Mouse (Mus musculus) heart, embryonic 11.5 days (tissue): ENCODE data around the gene Tarbp1. TPM values are rescaled to one million over a fixed set of nuclear protein-coding genes. Genes with fewer than 3 reads are reported as not detected.

Experiments
- ATAC-seq: fragments of 200-750 bp; cut with Nextera tagmentation; replicated peaks from 2 replicates; pipeline ENCODE4 v1.8.0; 2017; ENCODE audit warnings: moderate library complexity; ENCODE audit not compliant: insufficient number of reproducible peaks, low FRiP score, low TSS enrichment
- H3K27ac ChIP-seq: fragments of 300-500 bp; sonication (generic); 2 replicates; pipeline ENCODE4 v1.5.1; 2014; ENCODE audit warnings: mild to moderate bottlenecking, low read depth, low read length
- H3K27me3 ChIP-seq: fragments of 300-500 bp; sonication (generic); 2 replicates; pipeline ENCODE4 v1.6.1; 2014; ENCODE audit warnings: mild to moderate bottlenecking, low read length, mixed read lengths; ENCODE audit not compliant: control insufficient read depth, insufficient read depth
- H3K36me3 ChIP-seq: fragments of 300-500 bp; sonication (generic); 2 replicates; pipeline ENCODE4 v1.6.1; 2014; ENCODE audit warnings: mild to moderate bottlenecking, low read length, moderate library complexity, mixed read lengths; ENCODE audit not compliant: control insufficient read depth, insufficient read depth
- H3K4me1 ChIP-seq: fragments of 300-500 bp; sonication (generic); 2 replicates; pipeline ENCODE4 v1.6.1; 2014; ENCODE audit warnings: low read length; ENCODE audit not compliant: control insufficient read depth, insufficient read depth
- H3K4me2 ChIP-seq: fragments of 300-500 bp; sonication (generic); 2 replicates; pipeline ENCODE4 v1.6.1; 2014; ENCODE audit warnings: mild to moderate bottlenecking, moderate library complexity
- H3K4me3 ChIP-seq: fragments of 300-500 bp; sonication (generic); 2 replicates; pipeline ENCODE4 v1.5.1; 2014; ENCODE audit warnings: low read depth, low read length
- H3K9ac ChIP-seq: fragments of 300-500 bp; sonication (generic); 2 replicates; pipeline ENCODE4 v1.6.1; 2014; ENCODE audit warnings: mild to moderate bottlenecking, low read depth, low read length, moderate library complexity
- H3K9me3 ChIP-seq: fragments of 300-500 bp; sonication (generic); replicated peaks from 2 replicates; pipeline ENCODE4 v1.6.1; 2016; ENCODE audit warnings: low read length; ENCODE audit not compliant: control insufficient read depth
- WGBS: fragments of 180-500 bp; shearing (Covaris S2); extraction: QIAGEN DNeasy Blood & Tissue Kit; methylation state at CpG from one replicate; pipeline ENCODE4 v1.1.7; 2014; ENCODE audit not compliant: insufficient replicate concordance; 5-methylcytosine and 5-hydroxymethylcytosine counted together
- polyA plus RNA-seq: library from polyadenylated mRNA; unstranded; fragments of >200 nt; fragmentation: Nextera tagmentation; extraction: Ambion mirVana; gene quantifications from 2 replicates; pipeline ENCODE4 v1.2.1, GENCODE M21; 2014

Tarbp1 gene
- polyA plus RNA-seq, 1 experiment from 2014 or later = 2.2 TPM

GRCm38 (mm10) chr8:126398349-126398748 lies 76.5 kb downstream of the Tarbp1 start:
- Histone ChIP-seq H3K27ac (no peak overlapping the region), H3K36me3 (no peaks in the 10 kb centered on the region), H3K4me2 (no peak overlapping the region), H3K4me1 (no peaks in the 10 kb centered on the region), H3K27me3 (no peaks in the 10 kb centered on the region), H3K4me3 (no peak overlapping the region), H3K9me3 (no peaks in the 10 kb centered on the region), H3K9ac (no peak overlapping the region)
- ATAC-seq = no peak
- WGBS = 72% methylated on average over 3 of the region's 3 CpGs

- Histone ChIP-seq H3K4me1 (no peaks in the 10 kb centered on the region), H3K4me3 (no peak overlapping the region), H3K9me3 (no peaks in the 10 kb centered on the region), H3K4me2 (no peak overlapping the region), H3K36me3 (no peaks in the 10 kb centered on the region), H3K27me3 (no peaks in the 10 kb centered on the region), H3K9ac (no peak overlapping the region), H3K27ac (no peak overlapping the region)
- whole genome bisulfite sequencing = 75% methylated on average over 5 of the region's 5 CpGs
- no peak for ATAC-seq
Measured at GRCm38 (mm10) chr8:126395917-126396316, 78.9 kb downstream of the Tarbp1 start.

DNA sequence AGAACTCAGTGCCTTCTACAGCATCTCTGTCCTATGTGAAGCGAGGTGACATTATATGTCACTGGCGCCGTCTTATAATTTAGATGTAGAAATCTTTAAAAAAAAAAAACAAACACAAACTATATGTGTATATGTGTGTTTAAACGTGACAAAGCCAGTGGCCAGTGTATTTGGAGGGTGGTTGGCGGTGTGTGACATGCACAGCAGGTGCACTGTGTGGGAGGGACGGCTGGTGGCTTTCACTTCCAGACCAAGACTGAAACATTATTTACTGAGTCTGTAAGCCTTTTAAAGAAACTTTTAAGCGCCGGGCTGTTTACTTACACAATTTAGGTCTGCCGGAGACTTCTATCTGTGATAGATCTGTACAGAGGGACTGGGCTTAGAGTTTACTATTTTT lies 79.5 kb downstream of the Tarbp1 start:
- H3K36me3 ChIP-seq = no peaks in the 10 kb centered on the region
- no peak overlapping the region for H3K4me2 ChIP-seq
- no peak for ATAC-seq
- H3K4me3 ChIP-seq = no peak overlapping the region
- H3K9me3 ChIP-seq = no peaks in the 10 kb centered on the region
- no peak overlapping the region for H3K9ac ChIP-seq
- WGBS = 79% methylated on average over 9 of the region's 9 CpGs
- no peaks in the 10 kb centered on the region for H3K4me1 ChIP-seq
- H3K27me3 ChIP-seq = no peaks in the 10 kb centered on the region
- no peak overlapping the region for H3K27ac ChIP-seq

DNA sequence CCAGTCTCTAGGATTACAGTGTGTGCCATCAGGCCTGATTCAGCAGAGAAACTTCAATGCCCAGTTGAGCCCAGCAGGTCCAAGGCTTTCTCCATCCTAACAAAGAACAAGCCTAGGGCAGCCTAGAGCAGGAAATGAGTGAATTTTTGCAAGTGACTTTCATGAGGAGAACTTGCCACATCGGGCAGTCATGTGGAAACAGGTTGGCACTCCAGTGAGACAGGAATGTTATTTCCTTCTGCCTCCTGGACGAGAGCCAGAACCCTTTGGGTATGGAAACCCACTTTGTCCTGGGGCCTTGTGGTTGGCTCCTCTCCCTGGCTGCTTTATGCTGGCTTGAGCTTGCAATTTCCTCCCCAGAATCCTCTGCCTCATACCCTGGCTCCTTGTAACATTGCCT lies 83.3 kb downstream of the Tarbp1 start:
- no peaks in the 10 kb centered on the region for H3K36me3 ChIP-seq
- H3K9ac ChIP-seq = no peak overlapping the region
- no peak overlapping the region for H3K4me2 ChIP-seq
- no peaks in the 10 kb centered on the region for H3K9me3 ChIP-seq
- H3K27me3 ChIP-seq = no peaks in the 10 kb centered on the region
- H3K4me1 ChIP-seq = no peaks in the 10 kb centered on the region
- no peak for ATAC-seq
- H3K4me3 ChIP-seq = no peak overlapping the region
- 43% methylated on average over 2 of the region's 2 CpGs for WGBS
- no peak overlapping the region for H3K27ac ChIP-seq

DNA sequence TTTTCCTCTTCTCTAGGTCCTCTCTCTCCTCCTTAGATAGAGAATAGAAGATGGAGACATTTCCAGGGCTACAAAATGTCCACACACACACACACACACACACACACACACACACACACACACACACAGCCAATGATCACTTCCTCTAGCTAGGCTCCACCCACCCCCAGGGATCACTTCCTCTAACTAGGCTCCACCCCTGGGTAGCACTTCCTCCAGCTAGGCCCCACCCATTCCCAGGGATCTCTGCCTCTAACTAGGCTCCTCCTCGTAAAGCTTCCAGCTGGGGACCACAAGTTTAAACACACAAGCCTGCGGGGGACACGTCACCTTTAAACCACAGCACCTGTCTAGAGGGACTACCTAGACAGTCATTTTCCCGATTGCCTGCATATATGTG lies 87.3 kb downstream of the Tarbp1 start:
- no peaks in the 10 kb centered on the region for H3K9me3 ChIP-seq
- no peak overlapping the region for H3K9ac ChIP-seq
- H3K27ac ChIP-seq = no peak overlapping the region
- H3K4me1 ChIP-seq = no peaks in the 10 kb centered on the region
- no peak for ATAC-seq
- no peak overlapping the region for H3K4me2 ChIP-seq
- H3K27me3 ChIP-seq = no peaks in the 10 kb centered on the region
- 78% methylated on average over 4 of the region's 4 CpGs for WGBS
- no peak overlapping the region for H3K4me3 ChIP-seq
- H3K36me3 ChIP-seq = no peaks in the 10 kb centered on the region

DNA sequence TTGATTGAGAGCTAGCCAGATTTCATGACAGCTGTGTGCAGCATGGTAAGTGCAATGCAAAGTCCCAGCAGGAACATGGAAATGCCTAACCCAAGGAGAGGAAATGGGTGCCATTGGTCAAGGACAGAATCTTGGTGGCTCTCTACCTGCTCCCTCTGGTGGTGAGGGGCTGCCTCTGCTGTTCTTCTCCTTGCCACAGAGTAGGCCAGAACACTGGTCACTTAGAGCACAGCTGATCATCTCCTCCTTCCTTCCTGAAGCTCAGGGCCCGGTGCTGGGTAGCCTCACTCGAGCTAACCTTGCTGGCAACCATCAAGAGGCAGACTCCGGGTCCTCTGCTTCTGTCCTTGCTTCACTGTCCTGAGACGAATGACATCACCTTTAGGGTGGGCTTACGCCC lies 92.1 kb downstream of the Tarbp1 start:
- no peak for ATAC-seq
- Histone ChIP-seq H3K4me2 (no peak overlapping the region), H3K27ac (no peak overlapping the region), H3K36me3 (no peaks in the 10 kb centered on the region), H3K27me3 (no peaks in the 10 kb centered on the region), H3K4me3 (no peak overlapping the region), H3K4me1 (no peaks in the 10 kb centered on the region), H3K9ac (no peak overlapping the region), H3K9me3 (no peaks in the 10 kb centered on the region)
- WGBS = 50% methylated on average over 5 of the region's 5 CpGs

GRCm38 (mm10) chr8:126382216-126382615 lies 92.6 kb downstream of the Tarbp1 start:
- no peak for ATAC-seq
- H3K36me3 ChIP-seq = no peaks in the 10 kb centered on the region
- WGBS = 34% methylated on average over 14 of the region's 14 CpGs
- no peak overlapping the region for H3K27ac ChIP-seq
- H3K9me3 ChIP-seq = no peaks in the 10 kb centered on the region
- H3K4me2 ChIP-seq = no peak overlapping the region
- H3K27me3 ChIP-seq = no peaks in the 10 kb centered on the region
- no peaks in the 10 kb centered on the region for H3K4me1 ChIP-seq
- H3K4me3 ChIP-seq = no peak overlapping the region
- no peak overlapping the region for H3K9ac ChIP-seq

DNA sequence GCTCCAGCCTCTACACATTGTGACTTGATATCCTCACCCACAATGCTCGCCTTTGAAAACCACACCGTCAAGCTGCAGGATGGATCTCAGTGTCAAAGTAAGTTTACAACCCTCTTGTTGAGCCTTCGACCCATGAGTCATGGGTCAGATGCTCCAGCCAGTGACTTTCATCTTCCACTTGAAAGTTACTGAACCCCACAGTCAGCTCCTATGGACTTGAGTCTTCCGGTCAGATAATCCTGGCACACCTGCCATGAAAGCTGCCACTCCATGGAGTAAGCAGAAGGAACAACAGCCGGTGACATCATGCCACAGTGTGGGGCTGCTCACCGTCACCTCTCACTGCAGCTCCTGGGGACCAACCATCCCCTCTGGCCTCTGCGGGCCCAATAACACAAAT lies 93.6 kb downstream of the Tarbp1 start:
- no peak for ATAC-seq

DNA sequence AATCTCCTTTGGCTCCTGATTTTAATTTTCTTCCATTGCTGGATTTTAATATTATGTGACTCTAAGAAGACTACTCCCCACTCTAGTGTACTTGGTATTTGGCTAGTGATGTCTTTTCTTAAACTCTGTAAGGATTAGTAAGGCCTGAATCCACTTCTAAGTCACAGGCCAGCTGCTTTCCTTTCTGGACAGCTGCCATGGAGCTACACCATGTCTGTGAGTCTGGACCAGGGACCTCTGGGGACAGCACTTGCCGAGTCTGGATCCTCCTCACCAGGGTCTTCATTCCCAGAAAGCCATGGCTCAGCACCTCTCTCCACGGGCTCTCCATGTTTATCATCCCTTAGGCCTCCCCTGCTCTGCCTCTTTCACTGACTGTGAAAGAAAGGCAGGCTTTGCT lies 94.7 kb downstream of the Tarbp1 start:
- no peak for ATAC-seq
- H3K27ac ChIP-seq = no peak overlapping the region
- 47% methylated on average over 2 of the region's 2 CpGs for WGBS

More for the DNA sequence above, 93.6 kb downstream of the Tarbp1 start:
- no peak overlapping the region for H3K9ac ChIP-seq
- H3K4me2 ChIP-seq = no peak overlapping the region
- H3K36me3 ChIP-seq = no peaks in the 10 kb centered on the region
- H3K27me3 ChIP-seq = 0 out of 2 replicates have a peak, but pooled peaks cover 2% of the 10 kb centered on the region
- H3K4me1 ChIP-seq = no peaks in the 10 kb centered on the region
- H3K9me3 ChIP-seq = no peaks in the 10 kb centered on the region
- no peak overlapping the region for H3K4me3 ChIP-seq
- H3K27ac ChIP-seq = no peak overlapping the region
- WGBS = 82% methylated on average over 7 of the region's 7 CpGs

More for the DNA sequence above, 94.7 kb downstream of the Tarbp1 start:
- Histone ChIP-seq H3K4me3 (no peak overlapping the region), H3K27me3 (0 out of 2 replicates have a peak, but pooled peaks cover 2% of the 10 kb centered on the region), H3K9ac (no peak overlapping the region), H3K36me3 (no peaks in the 10 kb centered on the region), H3K9me3 (no peaks in the 10 kb centered on the region), H3K4me1 (no peaks in the 10 kb centered on the region), H3K4me2 (no peak overlapping the region)
